Mouse (Mus musculus) cortical plate, adult 2 months (tissue): ENCODE data around the gene Ppil1.

ENCODE experiments used
- CTCF ChIP-seq: fragments of 200-500 bp; IDR thresholded peaks from 2 replicates; pipeline ENCODE4 v1.5.1; 2011; ENCODE audit warnings: mild to moderate bottlenecking, control low read depth, low read length; ENCODE audit not compliant: insufficient read depth; ENCODE audit errors: extremely low read depth
- POLR2A ChIP-seq: fragments of 200-500 bp; IDR thresholded peaks from 2 replicates; pipeline ENCODE4 v1.6.1; 2011; ENCODE audit warnings: mild to moderate bottlenecking, low read length, control low read depth; ENCODE audit not compliant: insufficient read depth; ENCODE audit errors: extremely low read depth

- TF ChIP-seq CTCF (no peak), POLR2A (no peak)
These were observed 47.9 kb downstream of the Ppil1 start for GRCm38 (mm10) chr17:29216078-29216477.
